Mouse (Mus musculus) kidney, postnatal 0 days (tissue): ENCODE results near the gene Ino80d. TPM values are rescaled to one million over a fixed set of nuclear protein-coding genes. Genes with fewer than 3 reads are reported as not detected.

Experiments
- ATAC-seq: fragments of 200-750 bp; cut with Nextera tagmentation; replicated peaks from 2 replicates; pipeline ENCODE4 v1.8.0; 2017; ENCODE audit warnings: low read depth, moderate number of reproducible peaks, moderate TSS enrichment, moderate library complexity; ENCODE audit not compliant: low FRiP score
- DNase-seq: peaks from one replicate; pipeline ENCODE4 v3.0.0-alpha.2; 2016; ENCODE audit warnings: low spot score
- H3K27ac ChIP-seq: fragments of 300-500 bp; sonication (generic); 2 replicates; pipeline ENCODE4 v1.5.1; 2014; ENCODE audit warnings: mild to moderate bottlenecking
- H3K27me3 ChIP-seq: fragments of 300-500 bp; sonication (generic); 2 replicates; pipeline ENCODE4 v1.6.1; 2014; ENCODE audit warnings: low read length, mixed read lengths; ENCODE audit not compliant: insufficient read depth
- H3K36me3 ChIP-seq: fragments of 300-500 bp; sonication (generic); 2 replicates; pipeline ENCODE4 v1.6.1; 2014; ENCODE audit warnings: low read length, mixed read lengths; ENCODE audit not compliant: insufficient read depth
- H3K4me1 ChIP-seq: fragments of 300-500 bp; sonication (generic); replicated peaks from 2 replicates; pipeline ENCODE4 v1.6.1; 2014; ENCODE audit warnings: antibody characterized with exemption, low read length, mixed read lengths; ENCODE audit not compliant: insufficient read depth
- H3K4me2 ChIP-seq: fragments of 300-500 bp; sonication (generic); 2 replicates; pipeline ENCODE4 v1.6.1; 2014; ENCODE audit warnings: mild to moderate bottlenecking, low read length, moderate library complexity, mixed read lengths
- H3K4me3 ChIP-seq: fragments of 300-500 bp; sonication (generic); replicated peaks from 2 replicates; pipeline ENCODE4 v1.5.1; 2014; ENCODE audit warnings: low read depth, low read length
- H3K9ac ChIP-seq: fragments of 300-500 bp; sonication (generic); 2 replicates; pipeline ENCODE4 v1.6.1; 2014; ENCODE audit warnings: low read depth, low read length
- H3K9me3 ChIP-seq: fragments of 300-500 bp; sonication (generic); replicated peaks from 2 replicates; pipeline ENCODE4 v1.6.1; 2016; ENCODE audit warnings: low read length, inconsistent platforms, mixed read lengths
- CTCF ChIP-seq: IDR thresholded peaks from 2 replicates; pipeline ENCODE4 v1.5.1; 2016; ENCODE audit warnings: antibody characterized with exemption, low read depth, mild to moderate bottlenecking, moderate library complexity
- WGBS: fragments of 180-500 bp; shearing (Covaris S2); extraction: QIAGEN DNeasy Blood & Tissue Kit; methylation state at CpG from one replicate; pipeline ENCODE4 v1.1.7; 2014; 5-methylcytosine and 5-hydroxymethylcytosine counted together
- microRNA-seq: library from miRNA; unstranded; fragments of <30 nt; microRNA quantifications from one replicate; pipeline ENCODE4, GENCODE M21; 2016
- polyA plus RNA-seq: library from polyadenylated mRNA; unstranded; fragments of >200 nt; fragmentation: Nextera tagmentation; extraction: Ambion mirVana; gene quantifications from 2 replicates; pipeline ENCODE4 v1.2.1, GENCODE M21; 2015

Gene Ino80d
- polyA plus RNA-seq, 1 experiment from 2014 or later, result 6.5 TPM

GRCm38 (mm10) chr1:62914495-62914894 lies 200.0 kb downstream of the Ino80d start:
- no peak overlapping the region for H3K4me2 ChIP-seq
- no peaks in the 10 kb centered on the region for H3K9me3 ChIP-seq
- H3K36me3 ChIP-seq, result no peaks in the 10 kb centered on the region
- DNase-seq (no peak), ATAC-seq (no peak)
- no peak overlapping the region for H3K9ac ChIP-seq
- H3K27me3 ChIP-seq, result no peaks in the 10 kb centered on the region
- H3K27ac ChIP-seq, result no peak overlapping the region
- H3K4me3 ChIP-seq, result no peak overlapping the region
- whole genome bisulfite sequencing, result 78% methylated on average over 6 of the region's 6 CpGs
- H3K4me1 ChIP-seq, result no peaks in the 10 kb centered on the region
- TF ChIP-seq CTCF, result no peak

DNA sequence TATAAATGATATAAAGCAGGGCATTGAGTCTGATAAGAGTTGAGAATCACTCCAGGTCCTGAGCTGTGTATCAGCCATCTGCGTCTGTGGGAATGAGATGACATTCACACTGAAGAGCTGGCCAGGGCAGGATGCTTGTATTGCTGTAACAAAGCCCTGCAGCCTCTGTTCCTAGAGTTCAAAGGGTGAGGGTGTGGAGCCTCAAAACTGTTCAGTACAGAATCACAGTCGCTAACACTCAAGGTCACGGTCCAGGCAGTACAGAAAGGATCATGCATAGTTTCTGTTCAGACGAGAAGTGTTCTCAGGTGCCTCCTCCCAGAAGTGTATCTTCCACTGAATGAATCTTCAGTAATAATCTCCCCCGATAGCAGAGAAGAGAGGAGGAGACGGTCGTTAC lies 203.0 kb downstream of the Ino80d start:
- Histone ChIP-seq H3K4me3 (no peak overlapping the region), H3K27me3 (no peaks in the 10 kb centered on the region), H3K4me1 (no peaks in the 10 kb centered on the region), H3K27ac (no peak overlapping the region), H3K4me2 (no peak overlapping the region), H3K9ac (no peak overlapping the region), H3K9me3 (no peaks in the 10 kb centered on the region), H3K36me3 (no peaks in the 10 kb centered on the region)
- ATAC-seq (no peak), DNase-seq (no peak)
- no peak for TF ChIP-seq CTCF
- 38% methylated on average over 7 of the region's 7 CpGs for WGBS

DNA sequence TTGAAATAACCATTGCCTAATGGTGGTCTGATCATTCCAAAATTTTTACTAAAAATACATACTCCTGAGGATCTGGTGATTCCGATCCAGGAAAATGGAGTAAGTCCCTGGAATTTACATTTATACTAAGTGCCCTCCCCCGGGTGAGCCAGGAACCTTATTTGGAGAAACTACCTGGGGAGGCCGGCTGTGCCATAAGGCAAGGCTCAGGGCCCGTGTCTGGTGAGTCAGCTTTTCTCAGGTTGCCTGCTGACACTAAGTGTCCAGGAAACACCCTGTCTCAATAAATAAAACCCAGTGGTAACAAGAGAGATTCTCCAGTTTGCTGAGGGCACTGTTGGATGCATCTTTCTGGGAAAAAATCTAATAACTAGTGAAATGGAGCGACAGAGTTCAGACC lies 205.3 kb downstream of the Ino80d start:
- no peaks in the 10 kb centered on the region for H3K4me1 ChIP-seq
- H3K9me3 ChIP-seq, result no peaks in the 10 kb centered on the region
- no peak overlapping the region for H3K9ac ChIP-seq
- no peak for DNase-seq
- H3K36me3 ChIP-seq, result no peaks in the 10 kb centered on the region
- H3K4me3 ChIP-seq, result no peak overlapping the region
- ATAC-seq, result no peak
- H3K27me3 ChIP-seq, result no peaks in the 10 kb centered on the region
- TF ChIP-seq CTCF, result no peak
- 68% methylated on average over 5 of the region's 5 CpGs for WGBS
- no peak overlapping the region for H3K27ac ChIP-seq
- no peak overlapping the region for H3K4me2 ChIP-seq

DNA sequence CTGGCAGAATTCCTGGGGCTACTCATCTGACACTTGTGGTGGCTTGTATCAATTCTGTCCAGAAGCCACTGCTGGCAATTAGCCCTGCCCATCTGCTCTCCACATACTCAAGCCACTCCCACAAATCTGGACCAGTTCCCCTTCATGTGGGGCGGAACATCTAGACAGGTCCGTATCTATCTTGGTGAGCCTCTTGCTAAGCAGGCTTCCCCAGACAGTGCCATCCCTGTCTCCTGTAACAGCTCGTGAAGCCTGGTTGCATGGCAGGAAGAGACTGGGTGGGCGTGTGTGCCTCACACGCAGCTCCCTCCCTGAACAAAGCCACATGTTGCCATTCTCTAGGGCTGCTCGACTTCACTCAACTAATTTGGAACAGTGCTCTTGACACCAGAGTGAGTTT lies 206.0 kb downstream of the Ino80d start:
- H3K4me1 ChIP-seq, result no peaks in the 10 kb centered on the region
- no peak overlapping the region for H3K27ac ChIP-seq
- no peak for TF ChIP-seq CTCF
- no peak overlapping the region for H3K9ac ChIP-seq
- H3K36me3 ChIP-seq, result no peaks in the 10 kb centered on the region
- ATAC-seq (no peak), DNase-seq (no peak)
- WGBS, result 60% methylated on average over 6 of the region's 6 CpGs
- no peak overlapping the region for H3K4me3 ChIP-seq
- H3K27me3 ChIP-seq, result no peaks in the 10 kb centered on the region
- H3K4me2 ChIP-seq, result no peak overlapping the region
- no peaks in the 10 kb centered on the region for H3K9me3 ChIP-seq

Small RNA genes lying within 50 kb of the gene (microRNA-seq; reads per million reads assigned to microRNA genes)
- gene Gm24557 (not detected), gene Gm44468 (not detected)

Other genes with a start within 250 kb of the Ino80d start
- 545 and 580 TPM in 2 replicates for gene Eef1b2, start 62.2 kb upstream of the Ino80d start, polyA plus RNA-seq
- 178 and 181 TPM in 2 replicates for gene Ndufs1, start 62.2 kb upstream of the Ino80d start, polyA plus RNA-seq
- 0.15 and 0.17 TPM in 2 replicates for gene Gpr1, start 99.9 kb upstream of the Ino80d start, polyA plus RNA-seq
- gene Zdbf2, start 158.6 kb upstream of the Ino80d start, polyA plus RNA-seq, result 2.3 and 2.5 TPM in 2 replicates